Mouse (Mus musculus) lung, adult 2 months (tissue): Measurements from ENCODE around the gene Hoxb1. TPM values are rescaled to one million over a fixed set of nuclear protein-coding genes. Genes with fewer than 3 reads are reported as not detected.
A peak's percentile ranks its signal among the peaks of the same experiment; 100 is the strongest.

ENCODE experiments used
- DNase-seq: peaks from one replicate; pipeline ENCODE4 v3.0.0; 2022
- H3K4me1 ChIP-seq: fragments of 200-500 bp; 2 replicates; pipeline ENCODE4 v1.6.1; 2011; ENCODE audit warnings: low read length; ENCODE audit not compliant: control insufficient read depth, insufficient read depth
- H3K4me3 ChIP-seq: fragments of 200-500 bp; replicated peaks from 2 replicates; pipeline ENCODE3; 2011; ENCODE audit warnings: low read depth, mild to moderate bottlenecking, control low read depth, low read length; ENCODE audit errors: extremely low read depth
- CTCF ChIP-seq: fragments of 200-500 bp; IDR thresholded peaks from 2 replicates; pipeline ENCODE4 v1.5.1; 2011; ENCODE audit warnings: mild to moderate bottlenecking, low read length, control low read depth; ENCODE audit not compliant: insufficient read depth
- POLR2A ChIP-seq: fragments of 200-500 bp; IDR thresholded peaks from 2 replicates; pipeline ENCODE4 v1.6.1; 2011; ENCODE audit warnings: low read depth, mild to moderate bottlenecking, control low read depth, low read length, borderline replicate concordance; ENCODE audit errors: extremely low read depth
- WGBS: fragments of 180-500 bp; shearing (Covaris S2); methylation state at CpG from one replicate; pipeline ENCODE4 v1.1.7; 2018; 5-methylcytosine and 5-hydroxymethylcytosine counted together
- polyA plus RNA-seq: library from polyadenylated mRNA; depleted of rRNA; stranded (reverse); fragments of >200 nt; gene quantifications from 2 replicates; pipeline ENCODE4 v1.2.3, GENCODE M21; 2012

Gene Hoxb1
- polyA plus RNA-seq, 1 experiment: not detected

DNA sequence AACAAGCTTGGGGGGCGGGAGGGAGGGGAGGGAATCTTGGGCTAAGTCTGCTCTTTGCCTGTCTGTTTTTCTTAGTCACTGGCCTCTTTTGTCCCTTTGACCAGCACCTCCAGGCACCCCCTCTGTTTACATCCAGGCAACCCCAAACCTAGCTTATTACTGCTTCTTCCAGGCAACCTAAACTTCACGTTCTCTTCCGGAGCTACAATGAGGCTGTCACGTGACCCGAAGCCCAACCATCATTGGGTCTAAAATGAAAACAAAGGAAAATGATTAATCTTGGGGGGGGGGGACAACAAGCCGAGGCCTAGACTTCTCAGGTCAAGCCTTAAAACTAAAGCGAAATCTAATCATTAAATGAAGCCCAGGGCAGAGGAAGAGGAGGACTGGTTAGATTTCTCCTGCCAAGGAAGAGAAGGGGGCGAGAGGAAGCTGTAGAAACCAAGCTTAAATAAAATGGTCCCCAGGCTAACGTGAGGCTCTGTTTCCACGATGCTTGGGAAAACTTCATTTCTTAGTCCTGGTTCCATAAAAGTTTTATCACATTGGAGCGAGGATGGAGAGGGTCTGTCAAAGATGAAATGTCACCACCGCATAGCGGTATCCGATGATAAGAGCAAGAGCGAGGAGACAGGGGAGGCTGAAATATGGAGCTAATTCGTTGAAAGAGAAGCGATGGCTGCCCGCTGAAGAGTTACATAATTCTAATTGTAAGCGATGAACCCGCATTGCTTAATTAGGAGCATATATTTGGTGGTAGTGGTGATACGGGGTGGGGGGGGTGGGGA lies 17.2 kb upstream of the Hoxb1 start:
- 47% methylated on average over 21 of the region's 21 CpGs for WGBS
- DNase-seq: no peak
- no peak for TF ChIP-seq POLR2A
- TF ChIP-seq CTCF: no peak
- Histone ChIP-seq H3K4me3 (no peak overlapping the region), H3K4me1 (0 out of 2 replicates have a peak, but pooled peaks cover 5% of the 10 kb centered on the region)

DNA sequence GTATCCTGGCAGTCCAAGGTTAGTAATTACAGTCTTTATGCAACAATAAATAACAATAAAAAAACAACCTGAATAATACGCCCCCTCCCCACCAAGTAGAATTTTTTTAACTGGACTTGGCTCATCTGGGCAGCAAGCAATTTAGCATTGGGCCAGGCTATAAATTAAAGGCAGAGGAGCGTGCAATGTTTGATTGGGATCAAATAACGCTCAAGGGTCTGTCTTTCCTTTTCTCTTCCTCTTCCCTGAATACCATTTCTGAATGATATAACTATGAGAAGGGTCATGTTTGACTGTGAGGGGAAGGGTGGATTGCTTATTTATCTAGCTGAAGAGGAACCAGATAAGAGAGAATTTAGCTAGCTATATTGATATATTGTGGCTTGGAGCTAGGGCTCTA lies 16.6 kb upstream of the Hoxb1 start:
- 62% methylated on average over 3 of the region's 3 CpGs for WGBS
- no peak for DNase-seq
- H3K4me3 ChIP-seq: no peak overlapping the region
- 0 out of 2 replicates have a peak, but pooled peaks cover 5% of the 10 kb centered on the region for H3K4me1 ChIP-seq
- TF ChIP-seq CTCF (no peak), POLR2A (no peak)

DNA sequence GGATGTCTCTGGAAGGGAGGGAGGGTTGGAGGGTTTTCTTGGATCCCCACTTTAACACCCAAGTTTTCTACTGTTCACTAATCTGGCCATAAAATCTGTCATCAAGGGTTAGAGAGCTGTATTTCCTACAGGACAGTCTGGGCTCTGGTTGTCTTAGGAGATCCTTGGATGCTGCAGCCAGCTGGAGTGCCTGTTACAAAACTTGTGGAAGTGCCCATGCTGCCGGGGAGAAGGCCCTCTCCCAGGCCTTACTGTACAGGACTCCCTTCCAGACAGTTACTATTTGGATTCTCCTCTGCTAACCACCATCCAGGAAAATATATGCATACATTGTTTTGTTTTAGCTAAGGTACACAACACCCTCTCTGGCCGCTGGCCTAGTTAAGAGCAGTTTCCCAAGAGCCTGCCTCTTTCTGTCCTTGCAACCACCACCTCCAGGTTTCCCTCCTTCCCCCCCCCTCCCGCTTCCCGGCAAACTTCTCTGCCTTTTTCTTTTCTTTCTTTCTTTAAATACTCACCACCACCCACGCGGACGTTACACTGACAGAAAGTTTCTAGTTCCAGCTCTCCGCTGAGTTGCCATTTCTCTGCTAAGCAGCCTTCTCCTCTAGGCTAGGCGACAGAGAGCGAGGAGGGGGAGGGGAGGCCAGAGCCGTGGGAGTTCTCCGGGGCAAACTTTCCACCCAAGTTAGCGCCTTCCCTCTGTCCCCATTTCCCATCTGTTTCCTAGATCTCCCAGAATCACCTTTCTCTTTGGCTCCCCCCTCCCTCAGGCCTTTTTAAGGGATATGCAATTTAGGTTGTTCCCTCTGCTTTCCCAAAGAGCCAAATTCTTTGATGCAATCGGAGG lies 15.8 kb upstream of the Hoxb1 start:
- H3K4me3 ChIP-seq: no peak overlapping the region
- no peak for DNase-seq
- H3K4me1 ChIP-seq: 0 out of 2 replicates have a peak, but pooled peaks cover 5% of the 10 kb centered on the region
- whole genome bisulfite sequencing: 41% methylated on average over 14 of the region's 14 CpGs
- TF ChIP-seq POLR2A (no peak), CTCF (no peak)

DNA sequence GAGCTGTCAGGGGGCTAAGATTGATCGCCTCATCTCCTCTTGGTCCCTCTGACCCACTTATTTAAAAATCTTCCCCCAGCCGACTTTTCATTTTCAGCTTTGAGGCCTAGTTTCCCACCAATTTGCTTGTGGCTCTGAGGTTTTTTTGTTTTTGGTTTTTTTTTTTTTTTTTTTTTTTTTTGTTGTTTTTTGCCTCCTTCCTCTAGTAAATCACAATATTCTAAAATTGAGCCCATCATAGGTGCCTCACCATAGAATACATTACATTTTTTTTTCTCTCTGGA lies 15.3 kb upstream of the Hoxb1 start, which contains the start of gene Hoxb2:
Hoxb2 (plus strand) TSS at position 185 of the 284 bp plus-strand sequence.
- Histone ChIP-seq H3K4me3 (no peak within 1 kb of the TSS), H3K4me1 (0 out of 2 replicates have a peak, but pooled peaks cover 5% of the 10 kb centered on the region)
- DNase-seq: no peak
- TF ChIP-seq CTCF: no peak
- no peak for TF ChIP-seq POLR2A
- 67% methylated on average over 2 of the region's 2 CpGs for WGBS

DNA sequence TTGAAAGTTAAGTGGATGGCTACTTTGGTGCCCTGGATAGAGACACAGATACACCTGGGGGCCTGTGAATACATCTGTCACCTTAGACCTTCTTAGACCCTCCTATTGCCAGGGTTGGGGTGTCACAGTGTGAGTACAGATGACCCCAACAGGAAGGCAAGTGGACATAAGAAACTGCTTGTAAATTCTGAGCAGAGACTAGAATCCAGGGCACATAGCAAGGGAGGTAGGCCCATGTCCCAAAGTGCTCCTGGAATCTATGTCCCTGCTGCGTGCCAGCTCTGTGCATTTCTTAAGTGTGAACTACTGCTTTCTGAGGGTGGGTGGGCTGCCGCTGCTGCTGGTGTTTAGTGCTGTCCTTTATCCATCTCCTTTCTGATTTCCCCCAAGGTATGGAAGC lies 14.8 kb upstream of the Hoxb1 start:
- no peak for DNase-seq
- Histone ChIP-seq H3K4me1 (0 out of 2 replicates have a peak, but pooled peaks cover 4% of the 10 kb centered on the region), H3K4me3 (no peak overlapping the region)
- 85% methylated on average over 2 of the region's 2 CpGs for WGBS
- no peak for TF ChIP-seq POLR2A
- no peak for TF ChIP-seq CTCF

DNA sequence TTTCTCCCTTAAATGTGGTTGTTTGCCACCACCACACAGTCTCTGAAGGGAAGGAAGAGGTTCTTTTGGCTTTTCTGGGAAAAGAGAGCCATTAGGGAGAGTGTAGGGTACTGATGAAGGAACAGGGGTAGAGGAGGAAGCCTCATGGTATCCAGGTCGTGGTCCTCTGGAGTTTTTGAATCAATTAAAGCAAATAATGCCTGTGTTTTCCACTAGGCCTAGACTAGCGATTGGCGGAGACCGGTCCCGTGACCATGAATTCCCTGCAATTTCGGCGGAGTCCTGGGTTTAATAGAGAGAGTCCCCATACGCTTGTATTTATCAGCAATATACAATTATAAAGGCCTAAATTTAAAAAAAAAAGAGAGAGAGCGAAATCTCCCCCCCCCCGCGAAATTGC lies 14.2 kb upstream of the Hoxb1 start:
- no peak for TF ChIP-seq CTCF
- TF ChIP-seq POLR2A: no peak
- DNase-seq: no peak
- WGBS: 27% methylated on average over 11 of the region's 11 CpGs
- Histone ChIP-seq H3K4me3 (no peak overlapping the region), H3K4me1 (0 out of 2 replicates have a peak, but pooled peaks cover 3% of the 10 kb centered on the region)

DNA sequence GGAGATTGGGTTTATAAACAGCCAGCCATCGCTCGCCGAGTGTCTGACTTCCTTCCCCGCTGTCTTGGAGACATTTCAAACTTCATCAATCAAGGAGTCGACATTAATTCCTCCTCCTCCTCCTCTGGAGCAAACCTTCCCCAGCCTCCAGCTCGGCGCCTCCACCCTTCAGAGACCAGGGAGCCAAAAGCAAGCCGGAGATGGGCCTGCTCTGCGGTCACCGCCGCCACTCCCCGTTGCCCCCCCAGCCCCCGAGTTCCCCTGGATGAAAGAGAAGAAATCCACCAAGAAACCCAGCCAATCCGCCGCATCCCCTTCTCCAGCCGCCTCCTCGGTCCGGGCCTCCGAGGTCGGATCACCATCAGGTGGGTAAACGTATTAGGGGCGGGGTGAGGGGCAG lies 13.7 kb upstream of the Hoxb1 start:
- TF ChIP-seq POLR2A (peak; percentile 59; the same call in 1 of the 2 replicates), CTCF (no peak)
- peak overlapping the region; percentile 71 for H3K4me3 ChIP-seq
- 2% methylated on average over 22 of the region's 22 CpGs for WGBS
- H3K4me1 ChIP-seq: 0 out of 2 replicates have a peak, but pooled peaks cover 3% of the 10 kb centered on the region
- DNase-seq: no peak

DNA sequence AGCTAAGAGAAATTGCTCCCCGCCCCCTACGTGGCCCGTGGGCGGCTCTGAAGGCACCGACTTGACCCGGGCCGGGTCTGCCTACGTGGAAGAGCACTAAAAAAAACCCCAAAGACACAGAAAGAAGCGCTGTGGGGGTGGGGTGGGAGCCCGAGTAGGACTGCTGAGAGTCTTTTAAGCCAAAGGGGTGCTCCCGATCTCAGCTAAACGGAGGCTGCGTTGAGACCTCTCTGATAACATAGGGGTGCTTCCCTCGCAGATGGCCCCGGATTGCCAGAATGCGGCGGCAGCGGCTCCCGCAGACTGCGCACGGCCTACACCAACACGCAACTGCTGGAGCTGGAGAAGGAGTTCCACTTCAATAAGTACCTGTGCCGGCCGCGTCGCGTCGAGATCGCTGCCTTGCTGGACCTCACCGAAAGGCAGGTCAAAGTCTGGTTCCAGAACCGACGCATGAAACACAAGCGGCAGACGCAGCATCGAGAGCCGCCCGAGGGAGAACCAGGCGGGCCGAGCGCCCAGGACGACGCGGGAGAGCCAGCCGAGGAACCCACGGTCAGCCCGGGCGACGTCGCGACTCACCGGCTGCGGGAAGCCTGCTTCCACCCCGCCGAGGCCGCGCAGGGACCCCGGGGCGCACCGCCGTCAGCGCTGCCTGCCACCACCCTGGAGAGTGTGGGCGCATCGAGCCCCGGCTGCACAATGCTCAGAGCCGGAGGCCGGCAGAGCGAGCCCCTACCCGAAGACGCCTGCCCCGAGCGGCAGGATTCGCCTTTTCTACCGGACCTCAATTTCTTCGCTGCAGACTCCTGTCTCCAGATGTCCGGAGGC lies 12.6 kb upstream of the Hoxb1 start:
- DNase-seq: peak; percentile 40
- under 1% methylated on average over 75 of the region's 75 CpGs for WGBS
- Histone ChIP-seq H3K4me1 (0 out of 2 replicates have a peak, but pooled peaks cover 2% of the 10 kb centered on the region), H3K4me3 (peak overlapping the region; percentile 71)
- TF ChIP-seq POLR2A: no peak
- TF ChIP-seq CTCF: no peak

DNA sequence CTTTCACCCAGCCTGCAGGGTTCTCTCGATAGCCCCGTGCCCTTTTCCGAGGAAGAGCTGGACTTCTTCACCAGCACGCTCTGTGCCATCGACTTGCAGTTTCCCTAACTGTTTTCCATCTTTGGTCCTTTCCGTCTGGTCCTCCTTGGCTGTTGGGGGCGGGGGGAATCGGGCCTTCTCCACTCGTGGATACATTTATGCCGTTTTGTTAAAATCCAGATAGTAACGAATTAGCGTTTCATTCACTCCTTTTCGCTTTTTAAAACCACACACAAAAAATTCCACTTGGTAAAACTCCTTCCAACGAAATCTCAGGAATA lies 12.1 kb upstream of the Hoxb1 start:
- WGBS: 17% methylated on average over 14 of the region's 14 CpGs
- DNase-seq: no peak
- TF ChIP-seq CTCF: no peak
- peak overlapping the region; percentile 71 for H3K4me3 ChIP-seq
- H3K4me1 ChIP-seq: no peaks in the 10 kb centered on the region

DNA sequence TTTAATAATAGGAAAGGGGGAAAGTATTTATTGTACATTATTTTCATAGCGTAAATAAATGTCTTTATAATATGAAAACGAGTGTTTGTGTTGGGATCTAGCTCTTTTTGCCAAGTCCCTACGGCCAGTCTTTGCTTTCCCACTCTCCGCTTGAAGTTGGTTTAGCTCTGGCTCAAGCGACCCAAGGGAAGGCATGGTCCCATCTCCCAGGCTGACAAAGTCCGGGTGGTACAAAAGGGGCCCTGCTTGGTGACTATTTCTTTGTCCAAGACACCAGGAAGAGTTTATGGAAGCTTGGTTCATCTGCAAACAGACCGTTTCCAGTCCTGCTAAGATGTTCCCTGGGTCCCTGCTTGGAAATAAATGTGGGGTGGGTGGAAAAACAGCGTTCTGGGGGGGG lies 11.6 kb upstream of the Hoxb1 start:
- no peak overlapping the region for H3K4me3 ChIP-seq
- WGBS: 45% methylated on average over 8 of the region's 8 CpGs
- H3K4me1 ChIP-seq: no peaks in the 10 kb centered on the region
- TF ChIP-seq CTCF (no peak), POLR2A (no peak)
- DNase-seq: no peak
